Mouse (Mus musculus) layer of hippocampus, postnatal 14 days (tissue): ENCODE measurements around the gene Zscan12. TPM values are rescaled to one million over a fixed set of nuclear protein-coding genes. Genes with fewer than 3 reads are reported as not detected.
"Not testable (repeated sequence)": the region's sequence is repeated elsewhere in the genome, so short reads cannot be mapped to it uniquely, and the experiment has no call there.

Experiments used
- DNase-seq, 2 experiments: peaks; one replicate each; pipeline ENCODE4 v3.0.0; 2021 to 2022; ENCODE audit warnings: low spot score in 2 of 2, mixed read lengths in 1 of 2
- long read RNA-seq, 2 experiments: library from polyadenylated mRNA; stranded (forward); transcript quantifications; one replicate each; pipeline ENCODE4 v2.0.0; 2021
- total RNA-seq, 2 experiments: library from RNA; stranded (reverse); gene quantifications; 2 replicates each; pipeline ENCODE4 v1.2.3; 2021

Zscan12 gene
- total RNA-seq, result 1 to 10 TPM; 8.3 to 9.0 TPM
- long read RNA-seq, experiment 1, full-length matches to known transcripts, result 6 of 11 reads
- long read RNA-seq, experiment 1, partial matches to known transcripts, result 0 of 11 reads
- long read RNA-seq, experiment 1, other reads (novel, unspliced or antisense), result 5 of 11 reads
- long read RNA-seq, experiment 2, full-length matches to known transcripts, result 8 of 12 reads
- long read RNA-seq, experiment 2, partial matches to known transcripts, result 1 of 12 reads
- long read RNA-seq, experiment 2, other reads (novel, unspliced or antisense), result 3 of 12 reads

DNA sequence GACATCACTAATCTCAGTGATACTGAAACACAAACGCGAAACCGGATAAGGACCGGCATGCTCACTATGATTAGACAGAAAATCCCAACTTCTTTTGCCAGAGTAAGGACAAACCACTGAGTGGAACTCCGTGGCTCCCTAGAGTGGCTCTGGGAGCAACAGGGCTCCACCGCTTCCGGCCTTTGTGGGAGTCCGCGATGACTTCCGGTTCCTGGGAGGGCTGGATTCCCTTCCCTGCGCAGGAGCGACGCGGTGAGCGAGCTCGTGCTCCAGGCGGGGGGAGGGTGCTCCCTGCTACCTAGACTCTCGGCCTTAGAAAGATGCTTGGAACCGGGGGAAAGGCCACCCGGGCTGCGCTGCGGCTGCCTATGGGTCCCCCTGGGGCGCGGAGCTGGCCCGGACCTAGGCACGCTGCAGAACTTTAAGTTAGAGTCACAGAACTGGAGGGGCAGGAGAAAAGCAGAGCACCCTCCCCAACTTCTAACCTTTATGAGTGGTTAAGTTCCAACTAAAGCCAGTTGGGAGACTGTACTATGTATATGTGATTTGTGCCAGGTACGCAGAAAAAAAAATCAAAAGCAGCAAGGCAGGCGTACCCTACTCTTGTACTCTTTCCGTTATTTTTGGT is at the start of gene Zscan12:
TSS of gene Zscan12 (plus strand) at position 200 of the 628 bp plus-strand sequence.
- peak; percentile 85 to 93 for DNase-seq

GRCm38 (mm10) chr13:21312854-21313253 is 49.8 kb upstream of the Zscan12 start:
- no peak for DNase-seq

- no peak for DNase-seq
Observed at GRCm38 (mm10) chr13:21313903-21314302, 48.7 kb upstream of the Zscan12 start.

DNA sequence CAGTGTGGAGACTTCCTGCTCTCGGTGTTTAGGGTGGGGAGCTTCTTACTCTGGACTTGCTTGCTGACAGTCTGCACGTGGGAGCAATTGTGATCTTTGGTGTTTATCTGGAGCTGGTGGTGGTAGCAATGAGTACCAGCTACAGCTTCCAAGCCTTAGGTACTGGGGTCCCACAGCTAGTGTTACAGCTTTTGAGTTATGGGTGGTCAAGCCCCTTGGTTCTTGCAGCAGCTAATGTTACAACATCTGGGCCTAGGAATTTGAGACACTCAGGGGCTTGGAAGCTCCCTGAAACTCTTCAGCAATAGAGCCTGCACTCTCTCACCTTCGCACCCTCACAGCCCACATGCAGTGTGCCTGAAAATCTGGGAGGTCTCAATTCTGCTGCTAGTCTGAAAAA is 42.4 kb upstream of the Zscan12 start:
- DNase-seq, result no peak

DNA sequence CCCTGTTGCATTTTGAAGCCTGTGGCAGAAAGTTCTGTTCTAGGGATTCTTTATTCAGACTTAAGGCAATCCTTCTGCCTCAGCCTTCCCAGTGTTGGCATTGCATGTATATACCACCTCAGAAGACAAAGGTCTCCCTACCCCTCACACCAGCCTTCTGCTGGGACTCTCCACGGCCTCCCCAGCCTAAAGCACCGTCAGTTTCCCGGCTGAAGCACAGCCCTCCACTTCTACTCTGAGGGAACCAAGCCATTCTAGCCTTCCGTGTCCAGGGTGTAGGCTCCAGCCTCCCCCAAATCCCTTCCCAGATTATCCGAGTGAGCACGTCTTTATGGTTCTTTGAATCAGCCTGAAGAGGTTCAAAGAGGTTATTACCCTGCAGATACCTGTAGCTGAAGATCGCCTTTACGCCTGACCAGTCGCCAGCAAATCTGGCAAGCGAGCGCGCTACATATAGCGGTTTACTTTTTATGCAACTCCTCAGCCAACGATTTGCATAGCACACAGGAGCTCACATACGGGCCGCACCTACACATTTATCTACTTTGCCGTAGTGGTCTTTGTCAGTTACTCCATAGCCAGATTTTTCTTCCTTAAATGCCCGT is 40.6 kb upstream of the Zscan12 start:
- peak in 1 of 2 experiments; percentile 24 for DNase-seq

- peak; percentile 58 to 66 for DNase-seq
Observed at GRCm38 (mm10) chr13:21322509-21323375, 39.9 kb upstream of the Zscan12 start.

GRCm38 (mm10) chr13:21323405-21323804 is 39.2 kb upstream of the Zscan12 start:
- no peak for DNase-seq

DNA sequence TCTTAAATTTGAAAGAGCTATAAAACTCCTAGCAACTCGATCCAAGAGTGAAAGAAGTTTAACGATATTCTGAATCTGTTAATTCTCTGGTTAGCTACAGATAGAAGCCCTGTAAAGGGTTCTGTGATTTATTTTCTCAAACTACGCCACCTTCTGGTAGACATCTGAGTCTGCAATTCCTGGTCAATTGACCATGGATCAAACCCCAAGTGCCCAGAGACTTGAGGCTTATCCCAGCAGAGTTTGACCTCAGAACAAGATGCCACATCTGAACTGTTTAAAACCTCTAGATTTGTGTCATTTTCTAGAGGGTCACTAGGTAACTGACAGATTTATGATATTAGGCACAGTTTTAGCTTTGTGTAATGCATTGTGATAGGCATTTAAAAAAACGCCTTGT is 36.4 kb upstream of the Zscan12 start:
- peak in 1 of 2 experiments; percentile 15 for DNase-seq

DNA sequence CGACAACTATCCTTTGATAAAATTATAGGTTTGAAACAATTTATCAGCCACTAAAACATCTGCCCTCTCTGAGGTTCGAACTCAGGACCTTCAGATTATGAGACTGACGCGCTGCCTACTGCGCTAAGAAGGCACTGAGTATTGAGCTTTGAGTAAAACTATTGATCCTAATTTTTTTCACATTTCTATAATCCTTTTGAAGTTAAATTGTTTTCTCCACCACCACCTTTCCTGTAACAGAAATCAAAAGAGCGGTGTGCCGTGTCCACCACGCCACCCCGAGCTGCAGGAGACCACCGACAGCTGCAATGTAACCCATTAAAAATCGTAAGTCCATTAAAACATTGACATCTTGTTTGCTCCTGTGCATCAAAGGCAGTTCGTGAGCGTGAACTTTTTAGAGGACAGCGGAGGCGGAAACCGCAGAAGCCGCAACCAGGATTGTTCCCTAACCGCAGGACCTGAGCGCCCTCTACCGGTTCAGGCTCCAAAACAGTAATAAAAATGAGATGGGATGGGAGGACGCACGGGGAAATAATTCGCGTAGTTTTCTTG is 35.9 kb upstream of the Zscan12 start:
- peak; percentile 80 to 86 for DNase-seq

GRCm38 (mm10) chr13:21327424-21327823 is 35.2 kb upstream of the Zscan12 start:
- DNase-seq, result peak in 1 of 2 experiments; percentile 4

GRCm38 (mm10) chr13:21346610-21347009 is 16.0 kb upstream of the Zscan12 start, which contains the start of gene Olfr1367:
Olfr1367 (plus strand) TSS chr13:21346910.
- no peak for DNase-seq

DNA sequence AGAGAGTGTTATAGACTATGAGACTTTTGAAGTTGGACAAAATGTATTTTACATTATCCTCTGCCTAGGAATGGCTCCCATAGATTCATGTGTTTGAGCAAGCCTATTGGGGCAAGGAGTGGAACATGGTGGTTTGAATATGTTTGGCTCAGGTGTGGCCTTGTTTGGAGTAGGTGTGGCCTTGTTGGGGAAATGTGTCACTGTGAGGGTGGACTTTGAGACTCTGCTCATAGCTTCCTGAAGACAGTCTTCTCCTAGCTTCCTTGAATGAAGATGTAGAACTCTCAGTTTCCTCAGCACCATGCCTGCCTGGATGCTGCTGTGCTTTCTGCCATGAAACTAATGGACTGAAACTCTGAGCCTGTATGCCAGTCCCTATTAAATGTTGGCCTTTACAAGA is 12.0 kb upstream of the Zscan12 start:
- DNase-seq, result no peak

DNA sequence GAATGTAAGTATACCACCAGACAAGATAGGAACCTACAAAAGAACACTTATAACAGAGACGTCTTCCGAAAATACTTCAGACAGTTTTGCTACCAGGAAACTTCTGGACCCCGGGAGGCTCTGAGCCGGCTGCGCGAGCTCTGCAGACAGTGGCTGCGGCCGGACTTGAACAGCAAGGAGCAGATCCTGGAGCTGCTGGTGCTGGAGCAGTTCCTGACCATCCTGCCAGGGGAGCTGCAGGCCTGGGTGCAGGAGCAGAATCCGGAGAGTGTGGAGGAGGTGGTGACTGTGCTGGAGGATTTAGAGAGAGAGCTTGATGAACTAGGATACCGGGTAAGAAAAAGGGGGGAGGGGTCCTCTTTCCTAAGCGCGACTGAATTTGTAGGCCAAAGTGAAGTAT is 1.1 kb downstream of the Zscan12 start:
- DNase-seq, result no peak

GRCm38 (mm10) chr13:21366635-21367034 is 4.0 kb downstream of the Zscan12 start:
- DNase-seq, result no peak

DNA sequence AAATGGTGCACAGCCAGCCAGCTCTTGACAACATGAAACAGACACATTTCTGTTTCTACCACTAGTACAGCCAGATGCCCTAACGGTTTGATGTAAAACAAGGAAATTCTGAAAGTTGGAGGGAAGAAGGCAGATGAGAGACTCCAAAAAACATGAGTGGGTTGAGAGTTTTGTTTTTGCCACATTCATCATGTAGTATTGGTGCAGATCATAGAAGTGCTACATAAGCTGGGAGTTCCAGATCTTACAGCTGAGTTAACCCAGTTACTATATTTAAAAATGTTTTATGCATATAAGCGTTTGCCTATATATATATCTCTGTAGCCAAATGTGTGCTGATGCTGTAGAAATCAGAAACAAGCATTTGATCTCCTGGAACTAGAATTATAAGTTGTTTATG is 10.1 kb downstream of the Zscan12 start:
- no peak for DNase-seq

DNA sequence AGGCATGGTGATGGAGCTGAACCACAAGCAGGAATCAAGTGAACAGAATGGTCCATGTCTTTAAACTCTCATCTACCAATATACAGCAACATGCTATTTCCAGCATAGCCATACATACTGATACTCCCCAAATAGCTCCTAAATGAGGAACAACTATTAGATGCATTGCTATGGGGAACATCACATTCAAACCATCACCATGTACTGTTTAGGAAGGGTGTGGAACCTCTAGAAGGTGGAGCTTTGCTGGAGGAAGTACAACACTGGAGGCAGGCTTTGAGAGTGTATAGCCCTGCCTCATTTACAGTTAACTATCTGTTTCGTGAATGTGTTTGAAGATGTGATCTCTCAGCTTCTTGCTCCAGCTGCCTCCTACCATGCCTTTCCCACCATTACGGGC is 15.2 kb downstream of the Zscan12 start:
- DNase-seq, result no peak

GRCm38 (mm10) chr13:21395211-21395610 is 32.6 kb downstream of the Zscan12 start:
- DNase-seq, result no peak

DNA sequence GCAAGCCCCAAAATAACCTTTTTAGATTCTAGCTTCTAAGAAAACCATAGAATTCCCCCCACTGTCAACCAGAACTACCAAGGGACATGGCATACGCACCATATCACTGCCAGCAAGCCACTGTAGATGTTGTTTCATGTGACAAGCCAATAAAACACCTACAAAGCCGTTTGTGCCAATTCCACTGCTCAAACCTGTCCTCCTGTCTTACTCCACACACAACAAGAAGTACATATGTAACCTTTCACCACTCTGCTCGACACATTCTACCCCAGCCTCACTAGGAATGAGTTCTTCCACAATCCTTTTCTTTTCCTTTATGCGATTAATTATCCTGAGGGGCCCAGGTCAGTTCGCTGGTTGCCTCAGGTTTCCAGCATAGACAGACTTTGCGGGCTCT is 33.0 kb downstream of the Zscan12 start:
- DNase-seq, result no peak

DNA sequence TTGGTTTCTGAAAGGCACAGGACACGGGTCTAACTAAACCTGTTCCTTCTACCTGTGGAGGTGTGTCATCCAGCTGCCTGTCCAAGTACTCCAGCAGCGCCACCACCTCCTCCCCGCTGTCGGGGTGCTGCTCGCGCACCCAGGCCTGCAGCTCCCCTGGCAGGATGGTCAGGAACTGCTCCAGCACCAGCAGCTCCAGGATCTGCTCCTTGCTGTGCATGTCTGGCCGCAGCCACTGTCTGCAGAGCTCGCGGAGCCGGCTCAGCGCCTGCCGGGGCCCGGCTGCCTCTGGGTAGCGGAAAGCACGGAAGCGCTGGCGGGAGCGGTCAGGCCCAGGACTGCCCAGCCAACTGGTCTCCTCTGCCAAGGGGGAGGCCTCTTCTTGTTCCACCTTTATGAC is 33.4 kb downstream of the Zscan12 start:
- not testable (repeated sequence) for DNase-seq

DNA sequence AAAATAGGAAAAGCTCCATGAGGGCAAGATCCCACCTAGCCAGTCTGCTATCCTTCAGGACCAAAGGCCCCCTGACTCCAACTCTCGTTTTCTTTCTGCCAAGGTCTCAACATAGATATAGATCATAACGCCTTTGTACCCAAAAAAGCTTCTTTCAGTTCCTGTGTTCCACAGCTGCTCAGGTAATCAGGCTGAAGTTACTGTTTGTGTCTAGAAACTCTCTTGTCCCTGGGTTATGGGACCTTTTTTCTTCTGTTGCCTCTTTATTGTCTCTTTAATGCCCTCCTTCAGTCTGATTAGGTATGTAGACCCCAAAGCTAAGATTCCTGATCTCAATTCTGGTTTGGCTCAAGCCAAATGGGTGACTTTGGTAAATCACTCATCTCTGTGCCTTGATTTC is 34.9 kb downstream of the Zscan12 start:
- no peak for DNase-seq

- no peak for DNase-seq
Observed at GRCm38 (mm10) chr13:21401166-21401565, 38.5 kb downstream of the Zscan12 start.
